Mouse (Mus musculus) CD8-positive naive resting alpha-beta T cell, adult 2 months (primary cell): ENCODE results near the gene Olfr547.

Experiments
- DNase-seq, 2 experiments: peaks; one replicate each; pipeline ENCODE4 v3.0.0; 2022; ENCODE audit warnings: low read depth in 2 of 2, low spot score in 2 of 2

Olfr547 gene

GRCm38 (mm10) chr7:102564999-102565997 lies 30.7 kb downstream of the Olfr547 start, which contains the start of gene Trim21:
Trim21 (minus strand) TSS chr7:102565486.
- DNase-seq: peak; percentile 65 to 71

- no peak for DNase-seq
Measured at GRCm38 (mm10) chr7:102566219-102566618, 31.7 kb downstream of the Olfr547 start.

GRCm38 (mm10) chr7:102571142-102571541 lies 36.6 kb downstream of the Olfr547 start, which contains the start of gene Olfr550:
Olfr550 (plus strand) TSS chr7:102571442.
- no peak for DNase-seq

- no peak for DNase-seq
Measured at GRCm38 (mm10) chr7:102573174-102573830, 38.8 kb downstream of the Olfr547 start.

- no peak for DNase-seq
Measured at GRCm38 (mm10) chr7:102575998-102576397, 41.4 kb downstream of the Olfr547 start.
